Mouse (Mus musculus) limb, embryonic 14.5 days (tissue): ENCODE measurements at regions not wholly inside any gene's neighbourhood (a gene's known extent, or its start where the extent isn't known, plus 50 kb on each side); places are given as distances from the start of the nearest gene placed in this dataset.
"Not testable (repeated sequence)": the region's sequence is repeated elsewhere in the genome, so short reads cannot be mapped to it uniquely, and the experiment has no call there.

Experiments
- ATAC-seq: fragments of 200-750 bp; cut with Nextera tagmentation; 2 replicates; pipeline ENCODE4 v1.8.0; 2017; ENCODE audit warnings: low read depth, moderate number of reproducible peaks, moderate TSS enrichment; ENCODE audit not compliant: low FRiP score
- DNase-seq: peaks from one replicate; pipeline ENCODE4 v3.0.0-alpha.2; 2015; ENCODE audit warnings: low spot score
- H3K27ac ChIP-seq: fragments of 300-500 bp; sonication (generic); replicated peaks from 2 replicates; pipeline ENCODE4 v1.5.1; 2014; ENCODE audit warnings: low read depth, mild to moderate bottlenecking, low read length, moderate library complexity, mixed read lengths
- H3K27me3 ChIP-seq: fragments of 300-500 bp; sonication (generic); 2 replicates; pipeline ENCODE4 v1.6.1; 2014; ENCODE audit warnings: low read length, mixed read lengths; ENCODE audit not compliant: control insufficient read depth, insufficient read depth
- H3K36me3 ChIP-seq: fragments of 300-500 bp; sonication (generic); 2 replicates; pipeline ENCODE4 v1.6.1; 2014; ENCODE audit warnings: mild to moderate bottlenecking, low read length, moderate library complexity, mixed read lengths; ENCODE audit not compliant: control insufficient read depth, insufficient read depth
- H3K4me1 ChIP-seq: fragments of 300-500 bp; sonication (generic); 2 replicates; pipeline ENCODE4 v1.6.1; 2014; ENCODE audit warnings: antibody characterized with exemption, low read length, mixed read lengths; ENCODE audit not compliant: control insufficient read depth, insufficient read depth
- H3K4me2 ChIP-seq: fragments of 300-500 bp; sonication (generic); replicated peaks from 2 replicates; pipeline ENCODE4 v1.6.1; 2014; ENCODE audit warnings: low read depth, mild to moderate bottlenecking, low read length, moderate library complexity; ENCODE audit not compliant: severe bottlenecking
- H3K4me3 ChIP-seq: fragments of 300-500 bp; sonication (generic); replicated peaks from 2 replicates; pipeline ENCODE4 v1.5.1; 2014; ENCODE audit warnings: low read length
- H3K9ac ChIP-seq: fragments of 300-500 bp; sonication (generic); 2 replicates; pipeline ENCODE4 v1.6.1; 2014; ENCODE audit warnings: mild to moderate bottlenecking, low read depth, low read length, moderate library complexity; ENCODE audit not compliant: severe bottlenecking
- H3K9me3 ChIP-seq: fragments of 300-500 bp; sonication (generic); 2 replicates; pipeline ENCODE4 v1.6.1; 2016; ENCODE audit warnings: low read length; ENCODE audit not compliant: control insufficient read depth
- WGBS: fragments of 180-500 bp; shearing (Covaris S2); extraction: QIAGEN DNeasy Blood & Tissue Kit; methylation state at CpG from one replicate; pipeline ENCODE4 v1.1.7; 2014; 5-methylcytosine and 5-hydroxymethylcytosine counted together

GRCm38 (mm10) chr13:74563483-74564330, 69.9 kb upstream of the Zfp825 start:
- peak; percentile 96 for ATAC-seq
- H3K4me3 ChIP-seq: peak overlapping the region; percentile 52
- H3K9me3 ChIP-seq, H3K27me3 ChIP-seq, H3K36me3 ChIP-seq, H3K4me1 ChIP-seq: not testable (repeated sequence)
- H3K4me2 ChIP-seq: peak overlapping the region; percentile 55
- H3K27ac ChIP-seq: peak overlapping the region; percentile 61
- peak overlapping the region; percentile 56 for H3K9ac ChIP-seq
- 2% methylated on average over 27 of the region's 27 CpGs for WGBS
- peak; percentile 88 for DNase-seq

DNA sequence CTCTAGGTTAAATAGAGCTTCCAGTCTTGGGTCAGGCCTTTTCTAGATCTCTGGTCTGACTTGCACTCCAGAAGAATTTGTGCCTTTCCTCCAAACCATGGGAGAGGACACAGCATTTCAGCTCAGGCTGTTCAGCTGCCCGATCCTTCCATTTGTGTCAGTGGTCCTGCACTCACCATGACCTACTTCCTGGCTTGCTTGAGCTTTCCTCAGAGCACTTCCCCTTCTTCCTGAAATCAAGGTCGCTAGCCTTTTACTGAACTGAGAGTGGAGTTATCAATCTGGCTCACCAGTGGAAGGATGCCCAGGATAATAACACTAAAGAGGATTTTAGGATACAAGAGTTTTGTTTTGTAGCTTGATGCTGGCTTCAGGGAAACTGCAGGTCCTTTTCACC, 70.5 kb upstream of the Zfp825 start:
- not testable (repeated sequence) for H3K27me3 ChIP-seq, ATAC-seq
- 15% methylated on average over 2 of the region's 2 CpGs for WGBS

GRCm38 (mm10) chr13:74569967-74570366, 69.4 kb upstream of the Erap1 start:
- H3K4me1 ChIP-seq, H3K27ac ChIP-seq, ATAC-seq, H3K4me2 ChIP-seq, DNase-seq, H3K36me3 ChIP-seq, H3K9me3 ChIP-seq, H3K9ac ChIP-seq, H3K4me3 ChIP-seq, H3K27me3 ChIP-seq: not testable (repeated sequence)
- WGBS: 55% methylated on average over 4 of the region's 4 CpGs

More for the DNA sequence above, 70.5 kb upstream of the Zfp825 start:
- peak overlapping the region; percentile 55 for H3K4me2 ChIP-seq
- not testable (repeated sequence) for DNase-seq, H3K9me3 ChIP-seq, H3K4me1 ChIP-seq, H3K36me3 ChIP-seq
- H3K4me3 ChIP-seq: peak overlapping the region; percentile 52
- H3K27ac ChIP-seq: peak overlapping the region; percentile 61; the same call in 1 of the 2 replicates
- peak overlapping the region; percentile 56 for H3K9ac ChIP-seq
